Mouse (Mus musculus): ENCODE results near the gene Rinl. TPM values are rescaled to one million over a fixed set of nuclear protein-coding genes. Genes with fewer than 3 reads are reported as not detected.

Rinl gene
- polyA plus RNA-seq, 1 experiment = 7.1 TPM

- Histone ChIP-seq H3K4me1 (ENCODE audit: control insufficient read depth, insufficient read depth, insufficient read length, low read length) (peaks cover 33% of the 10 kb centered on the region), H3K4me3 (ENCODE audit: low read depth, low read length) (no peak overlapping the region), H3K36me3 (ENCODE audit: control insufficient read depth, insufficient read depth, low read length) (peaks cover 44% of the 10 kb centered on the region), H3K27ac (ENCODE audit: insufficient read depth, low read depth, low read length) (peak overlapping the region; percentile 14; the same call in 1 of the 2 replicates), H3K27me3 (ENCODE audit: control insufficient read depth, insufficient read depth, low read length) (no peaks in the 10 kb centered on the region)
- WGBS = 30% methylated on average over 10 of the region's 10 CpGs
- TF ChIP-seq CTCF (IDR thresholded peaks at IDR 0.05; ENCODE audit: extremely low read depth, insufficient read length, insufficient replicate concordance, low read depth, low read length) (no peak), POLR2A (IDR thresholded peaks at IDR 0.05; ENCODE audit: low read depth, low read length) (no peak)
These were observed 34.5 kb downstream of the Rinl start for GRCm38 (mm10) chr7:28822993-28823903.

- no peak overlapping the region for H3K27ac ChIP-seq (ENCODE audit: insufficient read depth, low read depth, low read length)
- WGBS = 19% methylated on average over 2 of the region's 2 CpGs
These were observed 35.2 kb downstream of the Rinl start for GRCm38 (mm10) chr7:28823932-28824331.

GRCm38 (mm10) chr7:28824941-28825685, 36.3 kb downstream of the Rinl start, which contains the start of gene Ech1:
Gene Ech1 (plus strand): TSS chr7:28825217.
- peak within 1 kb of the TSS; percentile 81 for H3K4me3 ChIP-seq (ENCODE audit: low read depth, low read length)
- peaks cover 34% of the 10 kb centered on the region for H3K36me3 ChIP-seq (ENCODE audit: control insufficient read depth, insufficient read depth, low read length)
- under 1% methylated on average over 33 of the region's 33 CpGs for WGBS
- H3K4me1 ChIP-seq (ENCODE audit: control insufficient read depth, insufficient read depth, insufficient read length, low read length) = peaks cover 30% of the 10 kb centered on the region
- H3K27ac ChIP-seq (ENCODE audit: insufficient read depth, low read depth, low read length) = peak within 1 kb of the TSS; percentile 97
- TF ChIP-seq CTCF (IDR thresholded peaks at IDR 0.05; ENCODE audit: extremely low read depth, insufficient read length, insufficient replicate concordance, low read depth, low read length) (no peak), POLR2A (IDR thresholded peaks at IDR 0.05; ENCODE audit: low read depth, low read length) (peak; percentile 86; the same call in 1 of the 2 replicates)
- H3K27me3 ChIP-seq (ENCODE audit: control insufficient read depth, insufficient read depth, low read length) = no peaks in the 10 kb centered on the region

More at GRCm38 (mm10) chr7:28823932-28824331, 35.2 kb downstream of the Rinl start:
- H3K4me3 ChIP-seq (ENCODE audit: low read depth, low read length) = no peak overlapping the region
- H3K36me3 ChIP-seq (ENCODE audit: control insufficient read depth, insufficient read depth, low read length) = peaks cover 39% of the 10 kb centered on the region
- H3K27me3 ChIP-seq (ENCODE audit: control insufficient read depth, insufficient read depth, low read length) = no peaks in the 10 kb centered on the region
- H3K4me1 ChIP-seq (ENCODE audit: control insufficient read depth, insufficient read depth, insufficient read length, low read length) = peaks cover 31% of the 10 kb centered on the region
- TF ChIP-seq POLR2A (IDR thresholded peaks at IDR 0.05; ENCODE audit: low read depth, low read length) = no peak
- no peak for TF ChIP-seq CTCF (IDR thresholded peaks at IDR 0.05; ENCODE audit: extremely low read depth, insufficient read length, insufficient replicate concordance, low read depth, low read length)

- Histone ChIP-seq H3K27ac (ENCODE audit: insufficient read depth, low read depth, low read length) (peak overlapping the region; percentile 86), H3K4me1 (ENCODE audit: control insufficient read depth, insufficient read depth, insufficient read length, low read length) (peaks cover 30% of the 10 kb centered on the region), H3K36me3 (ENCODE audit: control insufficient read depth, insufficient read depth, low read length) (peaks cover 32% of the 10 kb centered on the region), H3K27me3 (ENCODE audit: control insufficient read depth, insufficient read depth, low read length) (no peaks in the 10 kb centered on the region), H3K4me3 (ENCODE audit: low read depth, low read length) (peak overlapping the region; percentile 81)
- TF ChIP-seq POLR2A (IDR thresholded peaks at IDR 0.05; ENCODE audit: low read depth, low read length) = no peak
- no peak for TF ChIP-seq CTCF (IDR thresholded peaks at IDR 0.05; ENCODE audit: extremely low read depth, insufficient read length, insufficient replicate concordance, low read depth, low read length)
- 6% methylated on average over 11 of the region's 11 CpGs for WGBS
These were observed 37.1 kb downstream of the Rinl start for GRCm38 (mm10) chr7:28825686-28826401.

- Histone ChIP-seq H3K36me3 (ENCODE audit: control insufficient read depth, insufficient read depth, low read length) (peaks cover 30% of the 10 kb centered on the region), H3K4me1 (ENCODE audit: control insufficient read depth, insufficient read depth, insufficient read length, low read length) (peaks cover 32% of the 10 kb centered on the region), H3K4me3 (ENCODE audit: low read depth, low read length) (peak overlapping the region; percentile 81; the same call in 1 of the 2 replicates), H3K27me3 (ENCODE audit: control insufficient read depth, insufficient read depth, low read length) (no peaks in the 10 kb centered on the region), H3K27ac (ENCODE audit: insufficient read depth, low read depth, low read length) (peak overlapping the region; percentile 86)
- no peak for TF ChIP-seq CTCF (IDR thresholded peaks at IDR 0.05; ENCODE audit: extremely low read depth, insufficient read length, insufficient replicate concordance, low read depth, low read length)
- TF ChIP-seq POLR2A (IDR thresholded peaks at IDR 0.05; ENCODE audit: low read depth, low read length) = no peak
- 78% methylated on average over 7 of the region's 7 CpGs for WGBS
These were observed 37.6 kb downstream of the Rinl start for GRCm38 (mm10) chr7:28826402-28826772.

- TF ChIP-seq CTCF (IDR thresholded peaks at IDR 0.05; ENCODE audit: extremely low read depth, insufficient read length, insufficient replicate concordance, low read depth, low read length) (no peak), POLR2A (IDR thresholded peaks at IDR 0.05; ENCODE audit: low read depth, low read length) (no peak)
- Histone ChIP-seq H3K27ac (ENCODE audit: insufficient read depth, low read depth, low read length) (no peak overlapping the region), H3K36me3 (ENCODE audit: control insufficient read depth, insufficient read depth, low read length) (peaks cover 23% of the 10 kb centered on the region), H3K4me1 (ENCODE audit: control insufficient read depth, insufficient read depth, insufficient read length, low read length) (peaks cover 33% of the 10 kb centered on the region), H3K27me3 (ENCODE audit: control insufficient read depth, insufficient read depth, low read length) (no peaks in the 10 kb centered on the region), H3K4me3 (ENCODE audit: low read depth, low read length) (no peak overlapping the region)
- 27% methylated on average over 3 of the region's 3 CpGs for WGBS
These were observed 38.6 kb downstream of the Rinl start for GRCm38 (mm10) chr7:28827338-28827737.
